Mouse (Mus musculus) left cerebral cortex, adult 18-20 months (tissue): ENCODE data around the gene Cd80. TPM values are rescaled to one million over a fixed set of nuclear protein-coding genes. Genes with fewer than 3 reads are reported as not detected.

Source experiments
- DNase-seq, 2 experiments: peaks; one replicate each; pipeline ENCODE4 v3.0.0; 2021 to 2022; ENCODE audit warnings: low spot score in 2 of 2, mixed read lengths in 1 of 2
- total RNA-seq, 2 experiments: library from RNA; stranded (reverse); gene quantifications; 2 replicates each; pipeline ENCODE4 v1.2.3; 2021

Cd80 gene
- total RNA-seq, 2 experiments from 2014 or later, result 0.30 to 0.65 TPM

- no peak for DNase-seq
These were observed 66.0 kb downstream of the Cd80 start for GRCm38 (mm10) chr16:38521211-38521987.

GRCm38 (mm10) chr16:38522129-38523084 is 67.0 kb downstream of the Cd80 start, which contains the start of gene Timmdc1:
Timmdc1 (minus strand) TSS chr16:38522663.
- DNase-seq, result peak; percentile 96 to 97

GRCm38 (mm10) chr16:38526264-38526663 is 70.9 kb downstream of the Cd80 start:
- no peak for DNase-seq

GRCm38 (mm10) chr16:38536544-38537146 is 81.3 kb downstream of the Cd80 start:
- DNase-seq, result peak; percentile 78 to 82

GRCm38 (mm10) chr16:38538716-38539380 is 83.5 kb downstream of the Cd80 start:
- DNase-seq, result no peak

Other genes starting within 250 kb of the Cd80 start
- not detected for gene Nr1i2, start 160.7 kb upstream of the Cd80 start, total RNA-seq
- 1 to 10 TPM in 1 of 2 experiments, under 1 TPM in 1; 0.82 to 1.5 TPM for gene Maats1, start 113.4 kb upstream of the Cd80 start, total RNA-seq
- 100 to 1,000 TPM; 140 to 142 TPM for gene Cox17, start 108.6 kb upstream of the Cd80 start, total RNA-seq
- gene Gm21987, start 108.5 kb upstream of the Cd80 start, total RNA-seq, result not detected
- gene Popdc2, start 93.4 kb upstream of the Cd80 start, total RNA-seq, result 1 to 10 TPM in 1 of 2 experiments, under 1 TPM in 1; 0.89 to 1.3 TPM
- gene Pla1a, start 22.4 kb upstream of the Cd80 start, total RNA-seq, result 1 to 10 TPM in 1 of 2 experiments, under 1 TPM in 1; 0.94 to 1.0 TPM
- gene Adprh, start 2.9 kb upstream of the Cd80 start, total RNA-seq, result 10 to 100 TPM; 61.6 to 63.2 TPM
- 10 to 100 TPM; 33.9 to 36.2 TPM for gene Timmdc1, start 67.1 kb downstream of the Cd80 start, total RNA-seq
- 10 to 100 TPM; 43.4 TPM for gene Poglut1, start 94.7 kb downstream of the Cd80 start, total RNA-seq
- gene Tmem39a, start 103.1 kb downstream of the Cd80 start, total RNA-seq, result 10 to 100 TPM; 20.8 to 21.0 TPM